Mouse (Mus musculus) heart, postnatal 10 days (tissue): ENCODE measurements around the gene Lingo1. TPM values are rescaled to one million over a fixed set of nuclear protein-coding genes. Genes with fewer than 3 reads are reported as not detected.

Experiments
- DNase-seq, 2 experiments: peaks; one replicate each; pipeline ENCODE4 v3.0.0; 2021
- intact Hi-C: fragments of 180-260 bp; cut with DNase I; formaldehyde crosslinking; loops from one replicate; pipeline ENCODE4 v1.15.1; 2025
- total RNA-seq, 2 experiments: library from RNA; stranded (reverse); gene quantifications; 2 replicates each; pipeline ENCODE4 v1.2.3; 2021

Lingo1 gene
- total RNA-seq, 2 experiments from 2014 or later, result 2.1 to 2.3 TPM

GRCm38 (mm10) chr9:56611912-56612797 is 184.1 kb downstream of the Lingo1 start:
- intact Hi-C loops, result no loop called here
- DNase-seq, result no peak

GRCm38 (mm10) chr9:56610955-56611354 is 185.3 kb downstream of the Lingo1 start:
- DNase-seq, result no peak
- intact Hi-C loops, result no loop called here

GRCm38 (mm10) chr9:56610466-56610865 is 185.8 kb downstream of the Lingo1 start:
- intact Hi-C loops, result no loop called here
- DNase-seq, result no peak

- intact Hi-C loops, result no loop called here
- no peak for DNase-seq
Observed at GRCm38 (mm10) chr9:56609486-56609885, 186.8 kb downstream of the Lingo1 start.

GRCm38 (mm10) chr9:56608691-56609351 is 187.4 kb downstream of the Lingo1 start:
- intact Hi-C loops, result no loop called here
- DNase-seq, result no peak

GRCm38 (mm10) chr9:56606082-56606740 is 190.1 kb downstream of the Lingo1 start:
- no peak for DNase-seq
- intact Hi-C loops, result no loop called here

GRCm38 (mm10) chr9:56605443-56605806 is 190.8 kb downstream of the Lingo1 start:
- DNase-seq, result no peak
- intact Hi-C loops, result no loop called here

GRCm38 (mm10) chr9:56604797-56605442 is 191.3 kb downstream of the Lingo1 start:
- DNase-seq, result no peak

GRCm38 (mm10) chr9:56600655-56601054 is 195.6 kb downstream of the Lingo1 start:
- intact Hi-C loops, result no loop called here
- DNase-seq, result no peak

More at GRCm38 (mm10) chr9:56604797-56605442, 191.3 kb downstream of the Lingo1 start:
- intact Hi-C loops, result no loop called here

- intact Hi-C loops, result no loop called here
- DNase-seq, result no peak
Observed at GRCm38 (mm10) chr9:56592639-56593038, 203.6 kb downstream of the Lingo1 start.

- intact Hi-C loops, result no loop called here
- no peak for DNase-seq
Observed at GRCm38 (mm10) chr9:56591248-56591888, 204.9 kb downstream of the Lingo1 start.

- intact Hi-C loops, result no loop called here
- DNase-seq, result no peak
Observed at GRCm38 (mm10) chr9:56589762-56590161, 206.5 kb downstream of the Lingo1 start.

- DNase-seq, result no peak
- intact Hi-C loops, result no loop called here
Observed at GRCm38 (mm10) chr9:56584043-56584424, 212.2 kb downstream of the Lingo1 start.

GRCm38 (mm10) chr9:56583139-56584042 is 212.9 kb downstream of the Lingo1 start:
- peak; percentile 34 to 45 for DNase-seq
- intact Hi-C loops, result no loop called here

- intact Hi-C loops, result no loop called here
- DNase-seq, result no peak
Observed at GRCm38 (mm10) chr9:56582628-56583027, 213.6 kb downstream of the Lingo1 start.

GRCm38 (mm10) chr9:56581700-56582099 is 214.6 kb downstream of the Lingo1 start:
- intact Hi-C loops, result no loop called here
- no peak for DNase-seq

- no peak for DNase-seq
- intact Hi-C loops, result no loop called here
Observed at GRCm38 (mm10) chr9:56581016-56581415, 215.3 kb downstream of the Lingo1 start.

GRCm38 (mm10) chr9:56580101-56580500 is 216.2 kb downstream of the Lingo1 start:
- intact Hi-C loops, result no loop called here
- no peak for DNase-seq

- no peak for DNase-seq
- intact Hi-C loops, result no loop called here
Observed at GRCm38 (mm10) chr9:56577405-56577804, 218.9 kb downstream of the Lingo1 start.
